In genomic region chr4:148746460-148747314, GRCm38 (mm10) we compare ENCODE assay signal across 15 mouse cellular contexts. TPM values are rescaled to one million over a fixed set of nuclear protein-coding genes. Genes with fewer than 3 reads are reported as not detected.
DNase-seq lines count a peak whose midpoint lies in the region; ATAC-seq lines count a peak whose summit lies in the region.
"Had no signal": no experiment of that assay in that cellular context is flagged by ENCODE, and none has a peak within 500 bp of the region (broad histone marks: within the 10 kb centered on the region; RNA-seq: fewer than 3 reads in every experiment).

No protein-coding gene starts in this region.

- WGBS in forebrain, embryonic 11.5 days = 49% methylated on average over 23 of the region's 23 CpGs
- 49% methylated on average over 23 of the region's 23 CpGs for WGBS in forebrain, embryonic 12.5 days
- 45% methylated on average over 23 of the region's 23 CpGs for WGBS in midbrain, embryonic 13.5 days
- 42% methylated on average over 23 of the region's 23 CpGs for WGBS in midbrain, embryonic 16.5 days
- WGBS in heart, embryonic 16.5 days = 31% methylated on average over 23 of the region's 23 CpGs
- WGBS in neural tube, embryonic 13.5 days = 36% methylated on average over 23 of the region's 23 CpGs

- H3K4me2 ChIP-seq in forebrain, embryonic 11.5 days (ENCODE audit: low read depth, low read length, severe bottlenecking) = no peak overlapping the region
- no peak overlapping the region for H3K4me2 ChIP-seq in forebrain, embryonic 12.5 days
- 0 out of 2 replicates have a peak overlapping the region, but pooled peaks have one; percentile 1 for H3K4me2 ChIP-seq in midbrain, embryonic 13.5 days (replicated peaks)
- no peak overlapping the region for H3K4me2 ChIP-seq in midbrain, embryonic 16.5 days (ENCODE audit: low read length)
- H3K4me2 ChIP-seq in heart, embryonic 16.5 days (ENCODE audit: low read depth, low read length) = peak overlapping the region; percentile 60
- H3K4me2 ChIP-seq in neural tube, embryonic 13.5 days = no peak overlapping the region
- H3K4me2 ChIP-seq: stomach, embryonic 15.5 days had no signal

- peak overlapping the region; percentile 25; the same call in 1 of the 2 replicates for H3K27ac ChIP-seq in forebrain, embryonic 11.5 days (ENCODE audit: low read depth, low read length)
- no peak overlapping the region for H3K27ac ChIP-seq in forebrain, embryonic 12.5 days
- peak overlapping the region; percentile 22 for H3K27ac ChIP-seq in midbrain, embryonic 13.5 days
- H3K27ac ChIP-seq in midbrain, embryonic 16.5 days (ENCODE audit: low read length) = no peak overlapping the region
- peak overlapping the region; percentile 89 for H3K27ac ChIP-seq in heart, embryonic 16.5 days (ENCODE audit: low read length)
- H3K27ac ChIP-seq in neural tube, embryonic 13.5 days (replicated peaks) = peak overlapping the region; percentile 83
- H3K27ac ChIP-seq: left cerebral cortex, adult 2 months; stomach, embryonic 15.5 days had no signal

- no peaks in the 10 kb centered on the region for H3K36me3 ChIP-seq in forebrain, embryonic 11.5 days (ENCODE audit: control insufficient read depth, insufficient read depth, low read length)
- H3K36me3 ChIP-seq in forebrain, embryonic 12.5 days (replicated peaks) = no peaks in the 10 kb centered on the region
- H3K36me3 ChIP-seq in midbrain, embryonic 13.5 days = no peaks in the 10 kb centered on the region
- no peaks in the 10 kb centered on the region for H3K36me3 ChIP-seq in midbrain, embryonic 16.5 days (ENCODE audit: control insufficient read depth, insufficient read depth, low read length)
- no peaks in the 10 kb centered on the region for H3K36me3 ChIP-seq in heart, embryonic 16.5 days (ENCODE audit: control insufficient read depth, insufficient read depth)
- no peaks in the 10 kb centered on the region for H3K36me3 ChIP-seq in neural tube, embryonic 13.5 days
- H3K36me3 ChIP-seq: stomach, embryonic 15.5 days had no signal

- DNase-seq in forebrain, embryonic 11.5 days (ENCODE audit: low spot score) = no peak
- no peak for DNase-seq in layer of hippocampus, adult 9-11 months
- no peak for DNase-seq in cerebellum, postnatal 4 days (ENCODE audit: low spot score in 2 of 2)
- DNase-seq: cerebellum, adult 9-11 months; kidney, postnatal 25 days; lung, postnatal 14 days; thymus, postnatal 14 days had no signal

- no peak for ATAC-seq in forebrain, embryonic 11.5 days (replicated peaks; ENCODE audit: low FRiP score)
- ATAC-seq in forebrain, embryonic 12.5 days (ENCODE audit: low FRiP score) = no peak
- ATAC-seq in midbrain, embryonic 13.5 days = no peak
- ATAC-seq in midbrain, embryonic 16.5 days = no peak
- ATAC-seq in heart, embryonic 16.5 days (replicated peaks; ENCODE audit: extremely low read depth, insufficient read depth, low FRiP score) = peak; percentile 54
- no peak for ATAC-seq in neural tube, embryonic 13.5 days (ENCODE audit: low read depth)
- ATAC-seq: intestine, embryonic 16.5 days had no signal

- H3K9me3 ChIP-seq in forebrain, embryonic 11.5 days (ENCODE audit: control insufficient read depth, low read length) = no peaks in the 10 kb centered on the region
- H3K9me3 ChIP-seq in forebrain, embryonic 12.5 days = no peaks in the 10 kb centered on the region
- H3K9me3 ChIP-seq in midbrain, embryonic 13.5 days = no peaks in the 10 kb centered on the region
- no peaks in the 10 kb centered on the region for H3K9me3 ChIP-seq in midbrain, embryonic 16.5 days (replicated peaks; ENCODE audit: control insufficient read depth, low read length, poor library complexity, severe bottlenecking)
- H3K9me3 ChIP-seq in heart, embryonic 16.5 days (replicated peaks; ENCODE audit: control insufficient read depth, low read length) = no peaks in the 10 kb centered on the region
- H3K9me3 ChIP-seq in neural tube, embryonic 13.5 days = no peaks in the 10 kb centered on the region
- H3K9me3 ChIP-seq: stomach, embryonic 15.5 days had no signal

- H3K9ac ChIP-seq in forebrain, embryonic 11.5 days (ENCODE audit: low read length) = no peak overlapping the region
- no peak overlapping the region for H3K9ac ChIP-seq in forebrain, embryonic 12.5 days
- H3K9ac ChIP-seq in midbrain, embryonic 13.5 days (replicated peaks) = no peak overlapping the region; the same call in 1 of the 2 replicates
- no peak overlapping the region for H3K9ac ChIP-seq in midbrain, embryonic 16.5 days (ENCODE audit: low read depth, low read length)
- H3K9ac ChIP-seq in heart, embryonic 16.5 days (ENCODE audit: low read length) = peak overlapping the region; percentile 69
- H3K9ac ChIP-seq in neural tube, embryonic 13.5 days = peak overlapping the region; percentile 27; the same call in 1 of the 2 replicates
- H3K9ac ChIP-seq: stomach, embryonic 15.5 days had no signal

- peaks cover 10% of the 10 kb centered on the region for H3K4me1 ChIP-seq in forebrain, embryonic 11.5 days (replicated peaks; ENCODE audit: control insufficient read depth, insufficient read depth, low read length)
- H3K4me1 ChIP-seq in forebrain, embryonic 12.5 days = peaks cover 34% of the 10 kb centered on the region
- peaks cover 37% of the 10 kb centered on the region for H3K4me1 ChIP-seq in midbrain, embryonic 13.5 days (replicated peaks)
- H3K4me1 ChIP-seq in midbrain, embryonic 16.5 days (ENCODE audit: control insufficient read depth, insufficient read depth, low read length) = peaks cover 11% of the 10 kb centered on the region
- peaks cover 33% of the 10 kb centered on the region for H3K4me1 ChIP-seq in heart, embryonic 16.5 days (ENCODE audit: control insufficient read depth, insufficient read depth, low read length)
- H3K4me1 ChIP-seq in neural tube, embryonic 13.5 days (replicated peaks) = peaks cover 49% of the 10 kb centered on the region

- H3K4me3 ChIP-seq in forebrain, embryonic 11.5 days (ENCODE audit: low read depth, low read length) = no peak overlapping the region
- no peak overlapping the region for H3K4me3 ChIP-seq in forebrain, embryonic 12.5 days (replicated peaks)
- H3K4me3 ChIP-seq in midbrain, embryonic 13.5 days (replicated peaks) = no peak overlapping the region
- H3K4me3 ChIP-seq in midbrain, embryonic 16.5 days (ENCODE audit: low read depth, low read length) = no peak overlapping the region
- H3K4me3 ChIP-seq in heart, embryonic 16.5 days (ENCODE audit: low read length) = peak overlapping the region; percentile 39
- H3K4me3 ChIP-seq in neural tube, embryonic 13.5 days = no peak overlapping the region
- H3K4me3 ChIP-seq: left cerebral cortex, adult 2 months; stomach, embryonic 15.5 days had no signal

- peaks cover 7% of the 10 kb centered on the region; the same call in 1 of the 2 replicates for H3K27me3 ChIP-seq in forebrain, embryonic 11.5 days (ENCODE audit: control insufficient read depth, insufficient read depth, low read length)
- H3K27me3 ChIP-seq in forebrain, embryonic 12.5 days = peaks cover 46% of the 10 kb centered on the region
- peaks cover 35% of the 10 kb centered on the region for H3K27me3 ChIP-seq in midbrain, embryonic 13.5 days
- no peaks in the 10 kb centered on the region; the same call in 1 of the 2 replicates for H3K27me3 ChIP-seq in midbrain, embryonic 16.5 days (ENCODE audit: control insufficient read depth, insufficient read depth, low read depth, low read length)
- H3K27me3 ChIP-seq in heart, embryonic 16.5 days (ENCODE audit: control insufficient read depth, insufficient read depth, low read length) = no peaks in the 10 kb centered on the region
- H3K27me3 ChIP-seq in neural tube, embryonic 13.5 days = peaks cover 22% of the 10 kb centered on the region
- H3K27me3 ChIP-seq: stomach, embryonic 15.5 days had no signal

RNA-seq across cellular contexts. Expression of gene Casz1, which starts 57.5 kb away (rescaled TPM):
- 3.4 and 3.6 TPM in 2 replicates for polyA plus RNA-seq in forebrain, embryonic 11.5 days (2014; fragmentation: Nextera tagmentation; extraction: Ambion mirVana)
- polyA plus RNA-seq in forebrain, embryonic 12.5 days (2016; fragmentation: Nextera tagmentation; extraction: Ambion mirVana) = 2.8 and 3.1 TPM in 2 replicates
- polyA plus RNA-seq in midbrain, embryonic 13.5 days (2015; fragmentation: Nextera tagmentation; extraction: Ambion mirVana) = 2.7 and 3.8 TPM in 2 replicates
- polyA plus RNA-seq in midbrain, embryonic 16.5 days (2015; fragmentation: Nextera tagmentation; extraction: Ambion mirVana) = 2.6 TPM in 2 replicates
- 22.4 and 25.7 TPM in 2 replicates for polyA plus RNA-seq in heart, embryonic 16.5 days (2015; fragmentation: Nextera tagmentation; extraction: Ambion mirVana)
- 16.2 and 17.3 TPM in 2 replicates for polyA plus RNA-seq in neural tube, embryonic 13.5 days (2015; fragmentation: Nextera tagmentation; extraction: Ambion mirVana)

Comparison
In these comparisons a context has a peak if more than half of its experiments do, and no peak if none do; other contexts are left out.
1. H3K27ac ChIP-seq: peak in forebrain, embryonic 11.5 days (single experiment), midbrain, embryonic 13.5 days (single experiment), heart, embryonic 16.5 days (single experiment) and neural tube, embryonic 13.5 days (single experiment); none in forebrain, embryonic 12.5 days (single experiment) and midbrain, embryonic 16.5 days (single experiment).
2. H3K4me2 ChIP-seq: peak in midbrain, embryonic 13.5 days (single experiment) and heart, embryonic 16.5 days (single experiment); none in forebrain, embryonic 11.5 days (single experiment), forebrain, embryonic 12.5 days (single experiment), midbrain, embryonic 16.5 days (single experiment) and neural tube, embryonic 13.5 days (single experiment).
3. H3K9ac ChIP-seq: peak in heart, embryonic 16.5 days (single experiment) and neural tube, embryonic 13.5 days (single experiment); none in forebrain, embryonic 11.5 days (single experiment), forebrain, embryonic 12.5 days (single experiment), midbrain, embryonic 13.5 days (single experiment) and midbrain, embryonic 16.5 days (single experiment).